Mouse (Mus musculus) regulatory T cell (primary cell): ENCODE data around the gene Scrn1.

Experiments
- in situ Hi-C: fragments of 300-600 bp; cut with MboI, MseI; formaldehyde crosslinking; loops from one replicate; pipeline ENCODE4 v1.15.1; 2025; ENCODE audit warnings: high pct_unique_total_duplicates

Gene Scrn1

DNA sequence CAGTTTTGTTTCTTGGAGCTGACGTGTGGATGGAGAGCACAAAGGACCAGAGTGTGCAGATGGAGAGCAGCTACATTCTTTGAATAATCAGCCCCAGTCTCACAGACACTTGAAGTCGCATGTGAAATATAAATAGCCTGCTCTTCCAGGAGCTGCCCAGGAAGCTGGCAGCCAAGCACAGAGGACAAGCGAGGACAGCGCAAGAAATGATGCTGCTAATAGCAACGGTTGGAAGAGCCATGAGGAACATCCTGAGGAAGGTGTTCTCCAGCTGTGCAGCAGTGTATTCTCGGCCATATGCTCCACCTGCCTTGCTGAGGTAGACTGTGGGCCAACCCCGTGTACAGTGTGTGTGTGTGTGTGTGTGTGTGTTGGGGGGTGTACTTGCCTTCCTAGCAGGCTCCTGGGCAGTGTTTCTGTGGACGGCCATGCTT, 35.2 kb downstream of the Scrn1 start:
- in situ Hi-C loops = loop anchor here (10.0 kb wide), 1 partner anchor 624 kb away; no protein-coding TSS in a partner anchor

DNA sequence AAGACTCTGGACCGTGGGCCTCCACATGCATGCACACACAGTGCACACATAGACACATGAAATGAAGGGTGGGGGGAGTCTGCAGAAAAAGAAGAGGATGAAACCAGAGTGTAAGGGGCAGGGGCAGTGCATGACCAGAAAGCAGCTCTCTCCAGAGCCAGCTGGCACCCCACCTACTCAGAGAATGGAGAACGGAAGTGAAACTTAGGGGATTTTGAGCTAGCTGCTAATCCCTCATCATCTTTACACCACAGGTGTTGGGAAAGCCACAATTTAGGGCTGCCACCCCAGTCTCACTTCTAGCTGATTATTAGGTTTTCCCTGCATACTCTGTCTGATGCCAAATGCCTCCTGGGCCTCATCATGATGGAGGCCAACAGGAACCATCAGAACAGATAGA, 36.1 kb downstream of the Scrn1 start:
- in situ Hi-C loops = loop anchor here (10.0 kb wide), 1 partner anchor 625 kb away; no protein-coding TSS in a partner anchor

DNA sequence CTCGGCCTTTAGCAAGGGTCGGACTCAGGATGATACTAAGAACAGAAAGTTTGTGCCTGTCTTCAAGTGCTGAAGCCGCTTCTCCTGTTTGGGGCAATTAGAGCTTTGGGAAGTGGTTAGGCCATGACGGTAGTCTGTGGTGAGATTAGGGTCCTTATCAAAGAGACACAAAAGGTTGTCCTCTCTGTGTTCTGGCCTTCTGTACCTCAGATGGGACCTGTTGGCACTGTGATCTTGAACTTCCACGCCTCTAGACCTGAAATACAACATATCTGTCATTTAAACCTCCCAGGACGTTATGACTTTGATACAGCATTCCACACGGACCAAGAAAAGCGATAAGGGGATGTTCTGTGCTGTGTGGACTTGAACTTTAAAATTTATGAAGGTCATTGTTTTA, 37.6 kb downstream of the Scrn1 start:
- in situ Hi-C loops = no loop called here

DNA sequence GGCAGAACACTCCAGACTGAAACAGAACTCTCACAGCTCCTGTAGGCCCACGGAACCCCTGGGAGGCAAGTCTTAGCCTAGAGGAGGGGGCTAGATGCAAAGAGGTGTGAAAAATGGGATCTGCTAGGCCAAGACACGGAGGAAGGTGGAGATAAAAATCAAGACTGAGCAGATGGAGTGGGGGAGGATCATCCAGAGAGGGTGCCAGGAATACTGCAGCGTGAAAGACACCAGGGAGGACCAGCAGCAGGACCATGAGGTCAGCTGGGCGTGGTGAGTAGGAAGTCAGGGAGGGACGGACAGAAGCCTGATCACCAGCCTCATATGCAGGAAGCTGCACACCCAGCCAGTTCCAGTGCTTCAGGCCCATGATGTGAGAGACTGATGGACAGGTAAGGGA, 47.5 kb downstream of the Scrn1 start:
- in situ Hi-C loops = no loop called here

DNA sequence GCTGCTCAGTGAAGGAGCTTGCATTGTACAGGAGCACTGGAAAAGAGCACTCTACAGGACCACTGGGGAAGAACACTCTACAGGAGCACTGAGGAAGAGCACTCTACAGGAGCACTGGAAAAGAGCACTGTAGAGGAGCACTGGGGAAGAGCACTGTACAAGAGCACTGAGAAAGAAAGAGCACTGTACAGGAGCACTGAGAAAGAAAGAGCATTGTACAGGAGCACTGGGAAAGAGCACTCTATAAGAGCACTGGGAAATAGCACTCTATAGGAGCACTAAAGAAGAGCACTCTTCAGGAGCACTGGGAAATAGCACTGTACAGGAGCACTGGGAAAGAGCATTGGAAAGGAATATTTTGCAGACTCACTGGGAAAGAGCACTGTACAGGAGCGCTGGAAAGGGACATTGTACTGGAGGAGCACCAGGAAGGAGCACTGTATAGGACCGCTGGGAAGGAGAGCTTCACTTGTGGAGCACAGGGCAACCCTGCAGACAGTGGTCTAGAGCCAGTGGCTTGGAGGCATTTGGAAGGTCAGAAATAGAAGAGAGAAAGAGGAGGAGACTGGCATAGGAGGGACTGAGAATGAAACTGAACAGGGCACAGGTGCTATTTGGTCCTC, 49.7 kb downstream of the Scrn1 start:
- in situ Hi-C loops = no loop called here

DNA sequence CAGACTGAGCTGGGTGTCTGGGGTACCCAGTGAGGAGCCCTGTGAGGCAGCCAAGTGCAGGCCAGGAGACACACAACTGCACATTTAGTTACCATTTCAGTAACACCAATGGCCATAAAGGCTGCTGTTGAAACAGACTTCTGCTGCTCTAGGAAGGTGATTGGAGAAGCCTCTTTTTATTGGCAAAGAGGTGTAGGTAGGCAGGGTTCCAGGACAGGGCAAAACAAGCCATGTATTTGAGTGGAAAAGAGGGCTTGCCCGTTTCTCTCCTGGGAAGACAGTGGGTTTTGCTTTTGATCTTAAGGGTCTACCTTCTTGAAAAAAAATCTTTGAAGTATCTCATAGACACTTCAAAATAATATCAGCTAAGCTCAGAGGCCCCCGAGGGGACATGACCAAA, 54.0 kb downstream of the Scrn1 start:
- in situ Hi-C loops = no loop called here

DNA sequence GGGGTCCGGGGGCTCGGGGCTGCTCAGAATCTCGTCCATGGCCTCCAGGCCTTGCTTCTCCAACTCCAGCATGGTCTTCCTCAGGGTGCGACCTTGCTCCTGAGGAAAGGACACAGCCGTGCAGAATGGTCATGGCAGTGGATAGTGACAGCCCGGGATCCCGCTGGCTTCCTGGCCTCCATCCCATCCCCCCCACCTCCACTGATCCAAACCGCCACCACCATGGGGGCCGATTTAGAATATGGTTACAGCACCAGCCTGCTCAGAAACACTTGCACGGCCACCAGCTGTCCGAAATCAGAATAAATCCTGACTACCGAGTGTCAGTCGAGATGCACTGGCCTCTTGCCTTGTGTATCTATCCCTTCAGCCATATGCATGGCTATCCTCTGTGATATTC, 57.0 kb downstream of the Scrn1 start:
- in situ Hi-C loops = no loop called here

DNA sequence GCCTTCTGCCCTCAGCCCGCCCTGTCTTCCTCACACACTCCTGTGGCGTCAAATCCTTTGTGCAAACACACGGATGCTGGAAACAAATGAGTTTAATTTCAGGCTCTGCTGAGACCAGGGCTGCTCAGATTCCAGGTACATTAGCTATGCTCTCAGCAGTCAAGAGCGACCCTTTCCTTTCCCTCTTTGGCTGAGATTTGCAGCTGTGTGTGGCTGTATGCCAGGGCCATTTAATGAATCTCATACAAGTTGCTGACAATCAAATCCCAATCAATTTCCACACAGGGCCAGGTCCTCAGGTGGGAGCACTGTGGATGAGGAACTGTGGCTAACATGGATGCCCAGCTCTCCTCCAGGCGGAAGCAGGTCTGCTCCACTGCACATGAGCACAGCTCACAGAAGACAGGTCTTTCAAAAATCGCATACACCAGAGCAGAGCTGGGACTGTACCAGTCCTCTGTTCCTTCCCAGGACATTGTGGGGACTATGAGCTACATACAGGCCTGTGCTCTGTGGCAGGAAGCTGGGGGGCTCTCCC, 58.0 kb downstream of the Scrn1 start:
- in situ Hi-C loops = no loop called here

DNA sequence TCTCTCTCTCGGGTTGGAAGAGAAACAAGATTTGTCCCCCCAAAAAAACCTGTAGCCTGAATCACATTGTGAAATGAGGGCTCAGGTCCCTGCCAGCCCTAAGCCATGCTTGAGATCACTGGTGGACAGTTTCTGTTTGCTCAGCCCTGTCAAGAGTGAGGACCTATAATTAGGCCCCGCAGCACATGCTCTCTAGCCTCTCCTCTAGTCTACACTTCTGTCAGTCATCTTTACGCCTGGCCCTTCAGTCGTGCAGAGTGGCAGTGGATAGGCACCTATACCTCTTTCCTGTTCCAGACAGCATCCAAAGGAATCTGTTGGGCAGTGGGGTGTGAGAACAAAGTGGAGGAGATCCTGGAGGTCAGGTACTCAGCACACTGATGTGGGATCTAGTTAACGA, 58.5 kb downstream of the Scrn1 start:
- in situ Hi-C loops = no loop called here

DNA sequence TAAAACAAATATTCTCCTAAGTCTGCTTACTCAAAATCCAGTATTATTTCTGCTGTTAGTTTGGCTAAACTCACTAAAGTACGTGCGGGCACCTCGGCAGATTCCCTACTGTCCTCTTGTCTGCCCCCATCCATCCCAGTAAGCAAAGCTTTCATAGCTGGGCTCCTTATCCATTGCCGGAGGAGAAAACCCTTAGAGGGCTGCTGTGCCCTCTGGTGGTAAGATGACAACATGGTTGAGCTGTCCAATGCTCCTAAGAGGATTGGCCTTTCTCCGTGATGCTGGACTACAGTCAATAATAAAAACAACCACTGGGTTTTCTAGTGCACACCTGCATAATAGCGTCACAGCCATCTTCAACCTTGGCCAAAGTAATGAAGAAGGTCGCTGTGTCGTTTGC, 59.3 kb downstream of the Scrn1 start:
- in situ Hi-C loops = no loop called here

DNA sequence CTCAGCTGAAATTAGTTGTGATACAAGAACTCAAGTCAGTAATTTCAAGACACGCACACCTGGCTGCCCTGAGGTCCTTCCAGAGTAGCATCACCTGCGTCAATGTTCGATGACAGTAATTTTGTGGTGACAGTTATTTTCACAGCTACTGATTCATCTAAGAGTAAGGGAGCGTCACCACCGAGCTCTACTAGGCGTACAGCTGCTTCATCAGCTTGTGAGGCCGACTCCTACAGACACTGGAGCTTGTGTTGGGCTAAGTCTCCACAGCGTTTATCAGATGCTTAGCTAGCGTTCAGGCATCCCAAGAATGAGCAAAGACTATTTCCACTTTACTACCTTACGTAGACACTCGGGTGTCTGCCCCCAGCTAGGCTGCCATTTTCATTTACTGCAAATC, 60.0 kb downstream of the Scrn1 start:
- in situ Hi-C loops = no loop called here

DNA sequence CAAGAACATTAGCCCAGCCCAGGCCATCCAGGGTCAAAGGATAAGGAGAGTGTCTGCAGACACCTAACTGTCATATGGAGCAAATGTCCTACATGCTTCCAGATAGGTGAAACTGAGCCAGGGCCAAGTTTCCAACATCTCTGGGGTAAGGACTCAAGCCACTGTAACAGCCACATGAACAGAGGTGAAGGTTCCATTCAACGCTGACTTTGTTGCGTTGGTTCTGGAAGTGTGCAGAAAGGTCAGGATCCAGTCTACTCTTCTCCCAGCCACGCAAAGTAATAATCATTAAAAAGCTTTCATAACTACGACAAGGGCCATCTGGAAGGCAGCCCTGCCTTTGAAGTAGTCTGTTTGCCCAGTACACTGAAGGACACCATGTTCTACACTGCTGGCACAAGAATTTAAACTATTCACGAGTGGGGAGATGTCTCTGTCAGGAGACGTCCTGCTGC, 63.6 kb downstream of the Scrn1 start:
- in situ Hi-C loops = no loop called here

DNA sequence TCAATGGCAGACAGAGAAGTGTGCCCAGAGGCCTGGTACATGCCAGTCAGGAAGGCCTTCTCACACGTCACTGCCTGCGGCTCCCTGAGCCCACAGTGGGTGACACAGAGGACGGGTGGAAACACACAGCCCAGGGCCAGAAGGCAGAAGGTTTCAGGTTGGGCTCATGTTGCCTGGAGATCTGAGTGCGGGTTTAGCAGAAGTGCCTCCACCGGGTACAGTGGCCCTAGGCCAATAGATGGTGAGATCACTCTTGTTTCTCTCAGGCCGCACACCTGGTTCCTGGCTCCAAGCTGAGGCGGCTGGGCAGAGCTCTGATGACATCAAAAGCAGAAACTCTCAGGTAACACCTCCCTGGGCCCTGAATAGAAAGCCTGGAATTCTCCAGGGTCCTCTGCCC, 70.1 kb downstream of the Scrn1 start:
- in situ Hi-C loops = no loop called here

DNA sequence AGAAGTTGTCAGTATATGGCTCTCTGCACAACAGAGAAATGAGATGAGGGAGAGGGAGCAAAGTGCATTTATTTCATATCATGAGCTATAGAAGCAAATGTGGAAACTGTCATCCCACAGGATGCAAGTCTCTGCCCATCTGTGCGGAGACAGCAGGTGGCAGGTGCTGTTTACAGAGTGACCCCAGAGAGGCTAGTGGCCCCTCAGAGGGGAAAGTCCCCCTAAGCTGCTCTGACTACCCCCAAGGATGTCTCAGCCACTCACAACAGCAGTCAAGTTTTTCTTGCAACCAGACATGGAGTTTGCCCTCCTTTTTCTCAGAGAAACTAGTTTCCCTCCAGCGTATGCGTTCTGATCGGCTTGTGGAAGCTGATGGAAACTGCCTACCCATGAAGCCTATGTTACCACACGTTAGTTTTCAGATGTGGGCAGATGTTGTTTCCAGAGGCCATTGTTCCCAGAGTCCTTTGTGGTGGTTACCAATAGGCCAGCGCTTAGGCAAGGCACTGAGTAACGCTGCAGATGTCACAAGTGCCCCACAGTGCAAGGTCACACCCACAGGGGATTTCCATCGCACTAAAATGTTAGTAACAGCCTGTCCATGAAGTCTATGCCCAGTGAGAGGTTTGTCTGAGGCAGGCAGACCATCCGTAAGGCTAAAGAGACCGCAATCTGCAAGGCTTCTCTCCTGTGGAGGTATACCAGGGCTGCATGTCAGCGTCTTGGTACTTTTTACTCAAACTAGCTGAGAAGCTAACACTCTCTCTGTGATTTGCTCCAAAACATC, 71.5 kb downstream of the Scrn1 start:
- in situ Hi-C loops = no loop called here

DNA sequence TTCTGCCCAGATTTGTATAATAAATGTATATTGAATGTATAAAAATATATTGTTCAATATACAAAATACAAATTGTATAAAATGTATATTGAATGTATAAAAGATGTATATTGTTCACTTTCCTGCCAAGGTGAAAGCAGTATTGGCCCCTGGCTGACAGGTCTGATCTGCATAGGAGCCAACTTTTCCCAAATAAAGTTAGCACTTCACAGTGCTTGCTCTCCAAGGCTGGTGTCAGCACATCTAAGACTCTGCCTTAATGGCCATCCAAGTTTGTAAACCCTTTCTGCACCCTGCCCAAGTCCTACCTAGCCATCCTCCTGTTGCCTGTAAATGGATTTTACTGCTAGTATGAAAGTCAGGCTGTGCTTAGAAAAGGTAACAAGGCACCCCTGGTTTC, 72.2 kb downstream of the Scrn1 start:
- in situ Hi-C loops = no loop called here

DNA sequence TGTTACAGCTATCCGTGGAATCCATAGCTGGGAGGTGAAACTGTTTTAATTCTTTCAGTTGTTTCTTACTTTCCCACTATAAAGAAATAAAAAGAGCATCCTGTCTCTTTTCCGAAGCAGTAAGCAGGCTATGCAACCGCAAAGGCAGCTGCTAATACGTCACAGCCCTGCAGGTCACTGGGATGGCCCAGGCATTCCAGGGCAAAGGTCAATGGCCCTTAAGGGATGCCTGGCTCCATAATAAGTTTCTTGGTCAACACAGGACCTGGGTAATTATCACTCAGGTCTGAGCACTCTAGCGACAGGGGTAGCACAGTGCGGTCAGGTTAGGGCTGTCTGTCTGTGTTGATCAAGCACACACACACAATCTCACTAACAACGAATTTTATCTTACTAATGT, 75.2 kb downstream of the Scrn1 start:
- in situ Hi-C loops = no loop called here

DNA sequence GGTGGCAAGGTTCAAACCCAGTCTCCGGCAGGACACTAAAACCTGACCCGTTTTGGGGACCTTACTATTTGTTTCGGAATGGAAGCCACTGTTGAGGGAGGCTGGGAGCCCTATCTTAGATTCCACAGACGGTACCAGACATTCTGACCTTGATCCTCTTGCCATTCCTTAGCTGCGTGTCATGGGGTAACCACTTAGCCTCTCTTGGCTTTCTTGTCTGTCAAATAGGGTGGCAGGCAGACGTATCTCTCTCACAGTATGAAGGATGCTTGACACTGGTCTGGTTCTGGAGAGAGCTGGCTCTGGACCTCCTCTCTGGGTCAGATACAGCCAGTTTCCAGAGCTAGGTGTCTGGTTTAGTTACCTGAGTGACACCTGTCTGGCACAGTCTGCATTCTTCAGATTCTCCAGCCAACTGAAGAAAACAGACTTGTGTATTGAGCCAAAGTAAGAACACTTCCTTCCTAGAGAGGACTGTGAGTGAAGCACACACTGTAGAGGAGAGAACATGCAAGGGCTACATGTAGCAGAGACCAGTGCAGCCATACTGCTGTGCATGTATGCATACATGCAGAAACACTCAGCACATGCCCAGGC, 80.2 kb downstream of the Scrn1 start:
- in situ Hi-C loops = no loop called here

DNA sequence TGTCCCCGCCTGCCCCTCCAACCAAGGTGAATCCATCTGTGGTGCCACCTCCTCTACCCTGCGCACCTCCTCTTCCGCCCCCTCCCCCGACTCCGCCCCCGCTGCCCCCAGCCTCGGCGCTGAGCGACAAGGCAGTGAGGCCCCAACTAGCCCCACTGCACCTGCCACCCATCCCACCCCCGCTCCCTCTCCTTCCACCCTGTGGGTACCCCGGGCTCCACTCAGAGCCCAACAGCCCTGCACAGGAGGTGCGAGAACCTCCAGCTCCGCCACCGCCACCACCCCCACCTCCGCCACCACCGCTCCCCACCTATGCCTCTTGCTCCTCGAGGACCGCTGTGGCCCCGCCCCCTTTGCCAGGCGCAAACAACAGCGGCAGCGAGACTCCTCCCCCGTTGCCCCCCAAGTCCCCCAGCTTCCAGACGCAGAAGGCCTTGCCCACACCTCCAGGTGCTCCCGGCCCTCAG, 80.8 kb downstream of the Scrn1 start:
- in situ Hi-C loops = no loop called here

DNA sequence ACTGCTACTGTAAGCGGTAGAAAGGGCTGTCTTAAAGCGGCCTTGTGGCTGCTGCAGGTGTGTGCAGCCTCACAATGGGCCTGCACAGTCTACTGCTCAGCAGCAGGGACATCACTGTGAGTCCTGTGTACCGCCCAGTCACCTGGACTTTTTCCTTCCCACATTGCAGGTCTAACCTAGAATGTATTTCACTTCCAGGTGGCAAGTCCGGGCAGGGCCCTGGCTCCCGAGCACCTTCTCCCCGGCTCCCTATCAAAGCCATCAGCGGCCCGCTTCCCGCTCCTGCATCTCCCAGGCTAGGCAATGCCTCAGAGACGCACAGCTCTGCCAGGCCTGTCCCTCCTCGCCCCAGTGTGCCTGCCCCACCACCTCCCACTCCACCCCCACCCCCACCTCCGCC, 81.3 kb downstream of the Scrn1 start:
- in situ Hi-C loops = no loop called here

DNA sequence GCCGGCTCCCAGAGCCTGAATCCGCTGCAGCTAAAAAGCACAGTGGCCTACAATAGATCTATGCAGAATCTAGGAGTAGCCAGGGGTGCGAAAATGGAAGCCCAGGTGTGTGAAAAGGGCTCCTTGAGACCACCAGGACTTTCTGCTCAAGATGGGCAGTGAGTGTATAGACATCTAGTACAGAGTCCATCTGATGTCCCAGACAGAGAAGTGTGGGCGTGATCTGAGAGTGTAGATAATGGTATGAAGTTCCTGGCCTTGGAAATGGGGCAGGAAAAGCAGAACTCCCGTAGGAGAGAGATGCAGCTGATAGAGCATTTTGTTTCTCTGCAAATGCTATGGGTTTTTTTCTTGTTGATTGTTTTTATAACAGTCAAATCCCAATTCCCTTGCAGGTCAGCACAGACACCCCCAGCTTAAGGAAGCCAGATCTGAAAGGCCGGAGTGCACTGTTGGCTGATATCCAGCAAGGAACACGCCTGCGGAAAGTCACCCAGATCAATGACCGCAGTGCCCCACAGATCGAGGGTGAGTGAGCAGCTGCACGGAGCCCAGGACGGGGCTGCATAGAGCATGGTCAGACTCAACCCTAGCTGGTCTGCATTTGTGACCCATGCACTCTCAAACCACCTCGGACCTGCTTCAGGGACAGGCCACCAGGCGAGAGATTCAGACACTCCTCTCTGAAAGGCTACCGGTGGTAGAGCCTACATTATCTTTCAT, 84.7 kb downstream of the Scrn1 start:
- in situ Hi-C loops = no loop called here

DNA sequence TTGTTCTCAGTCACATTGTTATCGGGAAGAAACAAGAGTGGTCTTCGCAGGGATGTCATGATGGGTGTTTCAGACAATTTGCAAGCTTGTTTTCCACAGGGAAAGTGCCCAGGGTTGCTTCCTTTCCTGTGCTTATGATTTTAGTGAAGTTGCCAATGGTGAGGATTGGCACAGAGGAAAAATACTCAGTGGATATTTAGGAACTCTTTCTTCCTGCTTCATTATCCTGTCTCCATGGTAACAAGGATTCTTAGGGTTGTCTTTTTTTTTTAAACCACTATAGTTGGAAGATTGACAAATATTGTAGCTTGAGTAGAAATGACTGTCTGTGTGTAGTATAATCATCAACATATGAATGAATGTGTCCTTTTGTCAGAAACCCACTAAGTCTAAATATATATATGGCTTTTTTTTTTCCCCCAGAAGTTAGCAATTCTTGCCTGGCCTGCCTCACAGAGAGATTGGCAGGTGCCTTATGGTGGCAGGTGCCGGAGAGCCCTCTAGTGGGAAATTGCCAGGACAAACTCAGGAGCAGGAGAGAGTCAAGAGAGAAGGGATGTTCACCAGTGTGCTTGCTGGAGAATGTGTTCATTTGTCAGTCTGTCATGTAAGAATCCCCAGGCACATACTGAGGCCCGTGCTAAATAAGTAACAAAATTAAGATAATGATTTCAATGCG, 87.5 kb downstream of the Scrn1 start:
- in situ Hi-C loops = no loop called here
